Mouse (Mus musculus): ENCODE data around the gene Prf1. TPM values are rescaled to one million over a fixed set of nuclear protein-coding genes. Genes with fewer than 3 reads are reported as not detected.

The Prf1 gene
- polyA plus RNA-seq (2012; rRNA removed), result 0.27 and 0.38 TPM in 2 replicates

DNA sequence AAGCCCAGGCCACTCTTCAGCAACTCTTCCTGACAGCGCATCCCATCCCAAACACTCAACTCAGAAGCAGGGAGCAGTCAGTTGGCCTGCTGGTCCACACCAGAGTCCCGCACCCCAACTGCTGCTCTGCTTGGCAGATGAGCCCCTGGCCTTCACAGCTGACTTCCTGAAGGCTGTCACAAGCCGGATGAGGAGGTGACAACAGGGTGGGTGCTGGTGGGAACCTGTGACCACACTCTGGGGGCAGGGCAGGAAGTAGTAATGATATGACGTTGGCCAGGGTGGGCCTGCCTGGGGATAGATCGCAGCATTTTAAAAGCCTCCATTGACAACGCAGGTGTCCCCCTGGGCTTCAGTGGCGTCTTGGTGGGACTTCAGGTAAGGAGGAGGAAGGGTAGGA is at the start of gene Prf1:
Prf1 (plus strand) TSS at position 357 of the 400 bp plus-strand sequence.

DNA sequence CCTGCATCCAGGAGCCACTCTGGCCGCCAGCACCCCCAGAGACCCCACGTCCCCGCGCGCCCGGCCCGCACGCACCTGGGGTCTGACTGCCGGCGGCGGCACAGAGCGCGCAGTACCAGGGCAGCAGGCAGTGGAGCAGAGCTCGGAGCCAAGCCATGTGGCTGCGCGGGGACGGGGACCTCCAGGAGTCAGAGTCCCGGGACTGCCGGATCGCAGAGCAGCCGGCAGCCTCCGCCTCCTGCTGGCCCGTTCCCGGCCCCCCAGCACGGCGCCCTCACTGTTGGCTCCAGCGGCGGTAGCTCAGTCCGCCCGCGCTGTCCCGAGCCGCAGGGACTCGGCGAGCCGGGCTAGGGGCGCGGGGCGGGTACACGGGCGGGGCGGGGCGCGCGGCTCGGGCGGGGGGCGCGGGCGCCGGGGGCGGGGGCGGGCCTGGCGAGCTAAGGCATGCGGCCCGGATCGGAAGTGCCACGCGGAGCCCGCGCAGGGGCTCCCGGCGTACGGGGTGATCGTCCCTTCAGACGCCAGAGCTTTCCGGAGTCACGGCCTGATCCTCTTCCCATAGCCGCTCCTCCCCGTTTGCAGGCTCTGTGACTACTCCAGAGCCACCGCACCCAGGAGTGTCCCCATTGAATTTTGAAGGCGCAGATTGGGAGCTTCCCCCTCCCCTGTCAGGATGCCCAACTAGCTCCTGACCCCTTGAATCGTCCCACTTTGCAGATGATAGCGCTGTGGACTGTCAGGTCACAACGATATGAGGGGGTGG is 24.4 kb upstream of the Prf1 start, which contains the start of gene Adamts14:
Adamts14 (minus strand) TSS at position 358 of the 763 bp plus-strand sequence.

Other genes starting within 250 kb of the Prf1 start
- gene Pcbd1, start 208.5 kb upstream of the Prf1 start, polyA plus RNA-seq (2012; rRNA removed), result 22.9 and 25.6 TPM in 2 replicates
- 25.7 and 27.4 TPM in 2 replicates for gene Sgpl1, start 150.1 kb upstream of the Prf1 start, polyA plus RNA-seq (2012; rRNA removed)
- 0.20 TPM in 1 of 2 replicates, not detected in the other for gene Tbata, start 125.9 kb upstream of the Prf1 start, polyA plus RNA-seq (2012; rRNA removed)
- gene Adamts14, start 24.4 kb upstream of the Prf1 start, polyA plus RNA-seq (2012; rRNA removed), result 1.6 and 1.8 TPM in 2 replicates
- 8.6 and 9.2 TPM in 2 replicates for gene Pald1, start 85.7 kb downstream of the Prf1 start, polyA plus RNA-seq (2012; rRNA removed)
- 0.07 and 0.08 TPM in 2 replicates for gene Nodal, start 120.1 kb downstream of the Prf1 start, polyA plus RNA-seq (2012; rRNA removed)
- gene Eif4ebp2, start 154.8 kb downstream of the Prf1 start, polyA plus RNA-seq (2012; rRNA removed), result 103 and 119 TPM in 2 replicates
- 7.5 and 10.2 TPM in 2 replicates for gene Lrrc20, start 178.0 kb downstream of the Prf1 start, polyA plus RNA-seq (2012; rRNA removed)